Mouse (Mus musculus) right cerebral cortex, postnatal 14 days (tissue): ENCODE results near the gene Rxylt1.

Source experiments
- DNase-seq: peaks from one replicate; pipeline ENCODE4 v3.0.0; 2022

Rxylt1 gene

DNA sequence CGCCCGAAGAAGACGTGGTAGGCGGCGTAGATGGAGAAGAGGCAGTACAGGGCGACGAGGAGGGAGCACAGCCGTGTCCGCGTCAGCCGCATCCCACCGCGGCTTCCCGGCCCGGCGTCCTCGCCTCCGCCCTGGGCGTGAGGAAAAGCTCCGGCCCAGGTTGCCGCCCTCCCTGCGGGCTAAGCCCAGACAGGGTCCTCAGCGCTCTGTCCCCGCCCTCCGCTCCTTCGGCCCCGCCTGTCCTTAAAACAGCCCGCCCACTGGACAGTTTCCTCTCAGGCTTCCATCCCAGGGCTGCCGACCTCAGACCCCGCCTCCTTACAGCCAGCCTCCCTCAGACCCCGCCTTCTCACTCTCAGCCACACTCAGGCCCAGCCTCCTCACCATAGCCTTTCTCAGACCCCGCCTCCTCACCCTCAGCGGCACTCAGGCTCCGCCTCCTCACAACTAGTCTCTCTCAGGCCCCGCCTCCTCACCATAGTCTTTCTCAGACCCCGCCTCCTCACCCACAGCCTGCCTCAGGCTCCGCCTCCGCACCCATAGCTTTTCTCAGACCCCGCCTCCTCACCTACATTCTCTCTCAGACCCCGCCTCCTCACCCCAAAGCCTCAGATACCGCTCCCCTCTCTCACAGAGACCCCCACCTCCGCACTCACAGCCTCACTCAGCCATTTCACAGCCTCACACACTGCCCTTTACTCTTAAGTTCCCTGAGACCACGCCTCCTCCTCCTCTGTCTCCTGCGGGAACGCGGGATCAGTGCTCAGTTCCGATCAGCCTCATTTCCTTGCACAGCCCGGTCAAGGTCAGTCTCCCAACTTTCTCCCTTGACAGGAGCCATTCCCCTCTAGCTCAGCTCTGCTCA is at the start of gene Rxylt1:
TSS of gene Rxylt1 (minus strand) at position 392 of the 865 bp plus-strand sequence.
- peak; percentile 91 for DNase-seq

DNA sequence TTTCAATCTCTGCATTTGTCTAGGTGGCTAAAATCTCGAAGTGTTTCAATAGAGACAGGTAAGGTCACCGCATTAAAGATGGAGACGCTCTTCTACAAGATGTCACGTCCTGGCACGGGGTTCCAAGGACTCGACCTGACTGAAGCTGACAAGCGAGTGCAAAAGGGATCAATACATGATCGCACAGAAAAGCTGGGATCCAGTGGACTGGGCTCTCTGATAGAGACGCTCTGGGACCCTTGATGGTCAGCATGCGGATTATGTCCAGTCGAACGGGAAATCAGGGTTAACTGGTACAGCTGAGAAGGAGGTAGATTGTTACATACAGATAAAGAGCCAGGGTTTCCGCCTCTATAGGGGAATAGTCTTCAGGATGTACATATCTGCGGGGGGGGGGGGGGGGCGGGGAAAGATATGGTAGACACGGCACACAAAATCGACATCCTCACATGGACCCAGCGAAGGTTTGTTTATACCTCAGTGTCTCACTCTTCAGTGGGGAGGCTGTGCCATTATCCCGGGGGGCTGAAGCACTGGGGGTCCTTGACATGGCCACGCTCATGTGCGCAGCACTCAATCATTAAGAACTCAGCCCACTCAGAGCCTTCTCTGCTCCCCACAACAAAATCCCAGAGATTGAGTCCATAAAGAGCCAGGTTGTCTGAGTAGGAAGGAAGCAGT is 24.3 kb upstream of the Rxylt1 start:
- DNase-seq: no peak

DNA sequence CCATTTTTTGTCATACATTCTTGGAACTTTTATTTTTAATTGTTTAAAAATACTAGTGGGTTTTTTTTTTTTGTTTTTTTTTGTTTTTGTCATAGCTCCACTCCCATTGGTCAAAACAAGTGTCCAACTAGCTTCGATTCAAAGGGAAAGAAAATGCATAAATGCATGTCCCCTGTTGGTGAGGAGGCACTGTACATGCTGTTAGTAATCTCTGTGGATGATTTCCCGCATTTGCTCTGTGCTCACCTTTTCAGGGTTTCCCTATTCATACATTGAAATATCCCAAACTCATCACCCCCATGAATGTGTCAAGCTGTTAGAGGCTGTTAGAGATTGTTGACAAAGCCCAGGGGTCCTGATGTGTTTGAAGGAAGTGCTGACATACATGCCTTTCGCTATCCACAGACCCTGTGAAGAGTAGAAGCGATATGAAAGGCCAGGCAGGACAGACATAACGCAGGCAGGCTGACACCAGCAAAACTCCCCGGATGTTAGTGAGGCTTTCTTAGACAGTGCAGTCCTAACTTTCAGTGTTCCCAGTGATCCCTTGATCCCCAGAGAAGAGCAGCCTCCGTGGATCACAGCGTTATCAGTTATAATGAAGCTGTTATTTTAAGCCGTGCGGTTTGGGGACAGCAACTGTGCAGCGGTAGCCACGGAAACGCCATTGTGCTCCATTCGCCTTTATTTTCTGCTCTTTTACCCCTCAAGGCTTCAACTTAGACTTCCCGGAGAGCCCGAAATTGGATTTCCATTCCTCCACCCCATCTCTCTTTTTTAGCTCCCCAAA is 23.5 kb upstream of the Rxylt1 start:
- no peak for DNase-seq

- DNase-seq: no peak
Observed at GRCm38 (mm10) chr10:122119451-122119850, 22.3 kb upstream of the Rxylt1 start.

DNA sequence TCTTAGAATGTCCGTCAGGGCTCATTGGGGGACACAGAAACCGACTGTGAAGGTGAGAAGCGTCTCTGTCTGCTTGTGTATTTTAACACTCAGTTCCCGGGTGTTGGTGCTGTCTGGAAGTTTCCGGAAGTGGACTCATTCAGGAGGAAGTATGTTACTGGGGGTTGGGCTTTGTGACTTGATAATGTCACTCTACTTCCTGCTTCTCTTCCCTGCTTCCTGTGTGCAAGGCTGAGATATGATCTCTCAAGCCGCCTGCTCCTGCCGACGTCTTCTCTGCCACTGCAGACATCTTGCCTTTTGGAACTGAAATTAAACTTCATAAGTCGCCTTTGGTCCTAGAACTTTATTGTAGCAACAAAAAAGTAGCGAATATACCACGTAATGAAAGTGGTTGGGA is 19.5 kb upstream of the Rxylt1 start:
- DNase-seq: no peak

DNA sequence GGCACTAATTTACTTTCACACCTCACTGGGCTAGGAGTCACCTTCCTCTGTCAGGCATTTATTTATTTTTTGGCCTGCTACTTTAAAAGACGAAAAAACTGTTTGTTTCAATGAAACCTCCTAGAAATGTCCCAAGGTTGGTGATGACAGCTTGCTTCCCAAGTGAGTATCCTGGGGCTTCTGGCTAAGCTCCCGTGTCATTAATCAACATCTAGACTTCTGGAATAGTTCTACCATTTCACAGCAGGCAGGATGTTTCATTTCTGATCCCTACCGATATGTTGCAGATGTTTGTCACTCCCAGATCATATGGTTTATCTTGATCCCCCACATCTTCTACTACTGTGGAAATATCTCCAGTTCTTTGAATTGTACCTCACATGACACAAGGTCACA is 9.5 kb upstream of the Rxylt1 start:
- DNase-seq: no peak

DNA sequence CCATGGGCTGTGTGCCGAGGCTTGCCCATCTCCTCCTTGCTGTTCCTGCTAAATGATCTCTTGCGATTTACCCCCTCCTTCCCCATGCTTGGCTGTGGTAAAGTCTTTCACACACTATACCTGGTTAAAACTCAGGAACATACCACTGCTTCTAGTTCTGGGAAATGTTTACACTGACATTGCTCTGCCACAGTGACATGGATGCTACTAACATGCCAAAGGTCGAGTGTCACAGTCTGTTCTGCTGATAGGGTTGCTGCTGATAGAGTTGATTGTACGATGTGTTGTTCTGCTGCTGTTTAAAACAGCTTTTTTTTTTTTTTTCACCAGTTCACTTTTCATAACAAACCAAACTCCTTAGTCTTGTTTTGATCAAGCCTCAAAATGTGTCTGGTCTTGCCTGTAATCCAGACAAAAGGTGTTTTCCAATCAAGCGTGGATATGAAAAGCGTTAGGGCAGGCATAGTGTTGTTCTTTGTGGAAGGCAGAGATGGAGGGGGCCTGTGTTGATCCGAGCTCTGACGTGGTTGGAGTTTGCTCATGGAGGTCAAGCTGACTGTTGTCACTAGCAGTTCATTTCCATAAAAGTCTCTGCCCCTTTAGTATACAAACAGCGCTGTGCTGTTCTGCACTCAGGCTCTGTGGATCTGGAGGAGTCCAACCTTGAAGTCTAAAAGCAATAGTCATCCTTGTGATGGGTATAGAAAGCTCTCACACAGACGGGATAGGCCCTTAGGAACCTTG is 8.9 kb upstream of the Rxylt1 start:
- DNase-seq: no peak

DNA sequence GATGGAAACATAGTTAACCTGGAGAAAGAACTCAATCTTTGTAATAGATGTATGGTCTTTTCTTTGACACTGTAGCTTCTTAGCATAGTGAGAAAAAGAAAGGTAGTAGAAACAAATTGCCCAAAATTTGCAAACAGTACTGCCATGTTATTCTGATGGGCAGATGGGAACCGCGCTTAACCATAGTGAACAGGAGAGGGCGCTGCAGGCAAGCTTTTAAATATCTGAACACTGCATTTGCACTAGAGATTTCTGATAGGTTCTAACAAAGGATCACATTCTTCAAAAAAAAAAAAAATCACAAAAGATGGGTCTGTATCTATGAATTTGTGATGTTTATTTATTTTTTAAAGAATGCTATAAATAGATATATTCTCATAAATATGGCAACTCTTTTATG is 8.2 kb upstream of the Rxylt1 start:
- DNase-seq: peak; percentile 63

GRCm38 (mm10) chr10:122102675-122103074 is 5.5 kb upstream of the Rxylt1 start:
- DNase-seq: no peak

DNA sequence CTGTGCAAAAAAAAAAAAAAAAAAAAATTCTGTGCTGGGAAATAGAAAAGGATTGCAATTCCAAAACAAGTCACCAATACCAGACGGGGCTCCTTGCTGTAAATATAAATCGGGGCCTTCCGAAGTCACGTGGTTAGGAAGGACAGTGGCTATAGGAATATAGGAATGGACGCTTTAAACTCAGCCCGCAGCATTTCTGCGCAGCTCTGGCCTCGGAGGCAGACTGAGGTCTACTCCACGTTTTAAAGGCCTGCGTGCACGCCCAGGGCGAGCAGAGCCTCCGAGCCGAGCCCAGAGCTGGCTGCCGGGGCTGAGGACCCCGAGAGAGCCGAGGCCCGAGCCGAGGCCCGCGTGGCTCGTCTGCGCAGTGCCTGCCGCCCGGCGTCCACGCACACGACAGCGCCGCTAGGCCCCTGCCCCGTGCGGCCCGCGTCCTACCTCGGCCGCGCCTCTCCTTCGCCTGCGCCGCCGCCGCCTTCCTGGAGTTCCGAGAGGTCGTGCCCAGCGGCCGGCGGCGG is 650 bp downstream of the Rxylt1 start:
- DNase-seq: no peak

DNA sequence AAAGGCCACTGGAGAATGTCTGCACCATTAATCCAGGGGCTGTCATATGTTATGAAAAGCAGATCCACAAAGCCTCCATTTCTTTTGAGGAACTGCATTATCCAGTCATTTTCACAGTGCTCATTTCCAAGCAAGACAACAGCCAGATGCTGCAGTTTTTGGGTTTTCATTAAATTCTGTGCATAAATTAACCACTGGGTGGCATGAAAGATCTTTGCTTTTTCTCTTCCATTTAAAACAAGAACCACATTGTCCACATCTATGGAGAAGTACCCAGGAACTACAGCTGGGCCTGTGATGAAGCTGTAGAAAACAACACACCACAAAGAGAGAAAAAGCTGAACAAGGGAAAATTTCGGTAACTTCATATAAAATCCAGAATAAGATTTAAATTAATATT is 6.7 kb downstream of the Rxylt1 start:
- no peak for DNase-seq

DNA sequence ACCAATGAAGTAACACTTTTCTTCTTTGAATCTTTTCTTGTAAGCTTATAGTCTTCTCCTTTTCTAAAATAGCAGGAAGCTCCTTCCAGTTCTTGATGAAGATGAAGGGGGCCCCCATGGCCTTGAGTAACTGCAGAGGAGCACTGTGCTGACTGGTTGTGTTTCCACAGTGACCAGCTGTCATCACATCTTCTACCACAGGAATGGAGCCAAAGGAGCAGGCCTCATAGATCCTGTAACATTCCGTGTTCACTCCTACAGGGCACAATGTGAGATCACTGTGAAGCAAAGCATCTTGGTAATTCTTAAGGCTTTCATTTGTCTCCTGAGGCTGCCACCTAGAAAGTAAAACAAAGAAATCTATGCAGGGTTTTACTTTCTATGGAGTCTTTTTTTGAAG is 15.8 kb downstream of the Rxylt1 start:
- DNase-seq: no peak

DNA sequence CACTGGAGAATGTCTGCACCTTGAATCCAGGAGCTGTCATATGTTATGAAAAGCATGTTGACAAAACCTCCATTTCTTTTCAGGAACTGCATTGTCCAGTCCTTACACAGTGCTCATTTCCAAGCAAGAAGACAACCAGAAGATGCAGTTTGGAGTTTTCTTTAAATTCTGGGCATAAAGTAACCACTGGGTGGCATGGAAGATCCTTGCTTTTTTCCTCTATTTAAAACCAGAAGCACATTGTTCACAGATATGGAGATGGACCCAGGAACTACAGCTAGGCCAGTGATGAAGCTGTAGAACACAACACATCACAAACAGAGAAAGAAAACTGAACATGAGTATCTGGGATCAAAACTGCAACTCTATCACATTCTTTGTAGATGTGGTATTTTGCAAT is 28.0 kb downstream of the Rxylt1 start:
- DNase-seq: no peak

DNA sequence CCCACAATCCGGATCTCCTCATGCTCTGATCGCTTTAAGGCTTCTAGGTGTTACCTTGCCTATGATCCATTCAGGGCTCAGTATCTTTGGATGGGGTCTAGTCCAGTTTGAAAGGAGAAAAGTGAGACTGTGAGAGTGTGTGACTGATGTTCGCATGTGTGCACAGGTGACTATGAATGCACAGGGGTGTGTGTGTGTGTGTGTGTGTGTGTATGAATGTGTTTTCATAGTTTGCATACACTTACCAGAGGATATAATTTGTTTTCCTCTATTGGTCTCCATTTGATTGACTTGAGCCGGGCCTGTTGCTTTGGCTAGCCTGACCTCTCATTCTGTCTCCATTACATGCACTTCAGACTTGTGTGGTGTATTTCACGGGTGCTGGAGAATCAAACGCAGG is 41.3 kb downstream of the Rxylt1 start:
- no peak for DNase-seq

- peak; percentile 43 for DNase-seq
Observed at GRCm38 (mm10) chr10:122054535-122054934, 42.6 kb downstream of the Rxylt1 start.

GRCm38 (mm10) chr10:122051831-122052230 is 45.3 kb downstream of the Rxylt1 start:
- DNase-seq: peak; percentile 86

GRCm38 (mm10) chr10:122047727-122048365 is 49.3 kb downstream of the Rxylt1 start:
- DNase-seq: peak; percentile 83

DNA sequence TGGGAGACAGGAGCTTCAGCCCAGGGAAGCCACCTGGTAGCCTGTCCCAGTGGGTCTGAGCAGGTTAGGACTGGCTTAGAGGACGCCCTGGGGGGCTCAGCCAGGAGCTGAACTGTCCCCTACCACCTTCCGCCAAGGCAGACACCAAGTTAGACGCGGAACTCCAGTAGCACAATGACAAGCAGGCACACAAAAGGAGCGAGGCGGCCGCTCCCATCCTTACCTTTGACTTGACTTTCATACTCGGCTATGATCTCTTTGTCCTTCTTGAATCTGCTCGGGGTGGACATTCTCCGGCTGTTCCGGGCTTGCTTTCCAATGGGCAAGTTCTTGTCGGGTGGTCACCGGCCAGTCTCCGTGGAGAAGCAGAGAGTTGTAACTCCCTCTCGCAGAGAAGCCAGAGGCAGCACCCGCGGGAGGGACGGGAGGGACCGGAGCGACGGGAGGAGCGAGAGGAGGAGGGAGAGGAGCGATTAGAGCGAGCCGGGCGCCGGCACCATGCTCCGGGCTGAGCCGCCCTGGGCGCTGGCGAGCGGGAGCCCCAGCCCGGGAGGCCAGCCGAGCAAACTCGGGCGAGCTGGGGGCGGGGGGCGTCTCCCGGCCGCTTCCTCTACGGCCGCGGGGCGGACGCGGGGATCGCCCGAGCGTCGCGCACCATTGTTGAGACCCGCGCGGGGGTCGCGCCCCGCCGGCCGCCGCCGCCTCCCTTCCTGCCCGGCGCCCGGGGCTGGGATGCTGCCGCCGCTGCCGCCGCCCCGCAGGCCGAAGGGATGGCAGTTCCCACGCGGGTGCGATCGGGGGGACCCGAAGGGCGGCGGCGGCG is 50.1 kb downstream of the Rxylt1 start, which contains the start of gene Srgap1:
TSS of gene Srgap1 (minus strand) at position 412 of the 823 bp plus-strand sequence.
- DNase-seq: peak; percentile 45

DNA sequence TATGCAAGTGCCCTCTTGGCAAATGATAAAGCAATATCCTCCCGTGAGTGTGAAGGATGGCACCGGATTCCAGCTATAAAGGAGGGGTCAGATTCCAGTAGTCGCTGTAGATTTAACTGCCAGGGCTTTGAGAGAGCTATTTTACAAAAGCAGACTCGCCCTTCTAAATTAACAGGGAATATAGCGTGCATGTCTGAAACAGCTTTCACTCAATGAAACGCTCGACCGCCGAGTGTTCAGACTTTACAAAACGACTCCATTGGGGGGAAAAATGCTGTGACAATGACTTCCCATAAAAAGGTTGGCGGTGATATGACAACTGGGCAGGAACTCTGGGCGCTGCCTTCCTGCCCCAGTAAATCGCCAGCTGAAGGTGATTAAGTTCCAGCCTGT is 50.7 kb downstream of the Rxylt1 start:
- DNase-seq: no peak

DNA sequence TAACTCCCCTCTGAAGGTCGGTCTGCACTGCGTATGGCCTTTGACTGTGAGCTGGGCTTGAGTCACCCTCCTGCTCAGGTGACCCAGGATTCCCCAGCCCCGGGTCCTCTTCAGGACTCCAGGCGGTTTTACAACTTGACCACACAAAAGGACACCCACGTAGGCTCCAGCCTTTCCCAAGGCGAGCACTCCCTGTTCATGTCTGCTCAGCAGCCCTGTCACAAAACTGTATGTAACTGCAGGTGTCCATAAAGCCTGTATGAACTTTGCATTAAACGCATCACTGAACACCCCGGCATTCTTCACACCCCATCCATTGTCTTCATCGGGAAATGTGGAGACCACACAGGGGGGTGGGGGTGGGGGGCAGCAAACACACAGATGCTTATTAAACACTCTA is 51.2 kb downstream of the Rxylt1 start:
- DNase-seq: no peak

DNA sequence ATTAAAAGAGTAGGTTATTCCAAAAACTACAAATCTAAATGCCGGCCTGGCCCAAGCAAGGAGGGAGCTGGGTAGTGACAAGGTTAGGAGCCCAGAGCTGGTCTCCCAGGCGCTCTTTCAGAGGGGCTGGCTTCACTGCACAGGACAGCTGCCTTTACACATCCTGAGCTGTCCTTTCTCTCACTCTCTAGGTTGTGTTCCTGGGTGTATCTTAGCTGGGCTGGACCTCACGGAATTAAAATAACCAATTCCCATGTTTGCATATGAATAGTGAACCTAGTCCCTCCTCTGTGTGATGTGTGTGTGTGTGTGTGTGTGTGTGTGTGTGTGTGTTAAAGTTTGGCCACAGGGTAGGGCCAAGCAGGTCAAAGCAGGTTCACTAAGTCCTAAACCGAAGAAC is 52.2 kb downstream of the Rxylt1 start:
- DNase-seq: no peak
